Mouse (Mus musculus) CD4-positive, CD25-positive, alpha-beta regulatory T cell, adult 2 months (primary cell): Measurements from ENCODE around the gene Pdcd4.
A peak's percentile ranks its signal among the peaks of the same experiment; 100 is the strongest.

Experiments used
- DNase-seq: peaks from one replicate; pipeline ENCODE4 v3.0.0-alpha.2; 2012; ENCODE audit warnings: low read depth, low spot score

The Pdcd4 gene

DNA sequence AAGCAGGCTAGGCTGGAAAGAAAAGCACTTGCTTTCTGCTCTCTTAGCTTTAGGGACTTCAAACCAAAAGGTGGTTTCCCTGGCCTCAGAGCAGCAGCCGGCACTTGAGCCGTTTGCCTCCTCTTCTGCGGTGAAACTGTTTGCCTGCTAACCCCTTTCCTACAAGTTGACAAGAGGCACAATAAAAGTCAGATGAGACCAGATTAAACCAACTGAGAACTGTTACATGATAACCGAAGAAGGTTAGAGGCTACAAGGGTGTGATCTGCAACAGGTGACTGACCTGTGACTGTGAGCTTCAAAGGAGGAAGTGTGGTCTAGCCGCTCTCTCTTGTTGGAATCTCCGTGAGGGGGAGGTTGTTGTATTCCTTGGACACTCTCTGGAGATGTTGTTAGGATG is 20.5 kb upstream of the Pdcd4 start:
- peak; percentile 48 for DNase-seq

GRCm38 (mm10) chr19:53872994-53873713 is 18.9 kb upstream of the Pdcd4 start:
- DNase-seq = no peak

- DNase-seq = no peak
These were observed 16.8 kb upstream of the Pdcd4 start for GRCm38 (mm10) chr19:53875246-53875645.

GRCm38 (mm10) chr19:53877779-53878178 is 14.3 kb upstream of the Pdcd4 start:
- DNase-seq = no peak

GRCm38 (mm10) chr19:53880460-53880859 is 11.6 kb upstream of the Pdcd4 start:
- no peak for DNase-seq

DNA sequence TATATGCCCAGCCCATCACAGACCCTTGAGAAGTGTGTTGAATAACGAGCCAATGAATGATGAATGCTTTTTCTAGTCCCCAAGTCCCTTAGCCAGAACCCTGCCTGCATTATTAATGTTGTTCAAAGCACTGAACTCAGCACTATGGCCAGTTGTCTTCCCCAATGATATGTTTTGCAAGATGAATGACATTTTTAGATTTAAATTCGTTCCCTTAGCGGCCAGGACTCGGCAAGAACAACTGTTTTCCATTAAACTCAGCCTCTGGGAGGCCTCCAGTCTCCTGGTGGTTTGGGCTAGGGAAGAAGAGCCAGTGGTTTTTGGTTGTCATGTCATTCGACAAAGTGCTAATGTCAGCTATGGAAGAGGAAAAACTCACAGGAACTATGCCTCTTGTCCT is 10.2 kb upstream of the Pdcd4 start:
- no peak for DNase-seq

GRCm38 (mm10) chr19:53885450-53885849 is 6.6 kb upstream of the Pdcd4 start:
- no peak for DNase-seq

DNA sequence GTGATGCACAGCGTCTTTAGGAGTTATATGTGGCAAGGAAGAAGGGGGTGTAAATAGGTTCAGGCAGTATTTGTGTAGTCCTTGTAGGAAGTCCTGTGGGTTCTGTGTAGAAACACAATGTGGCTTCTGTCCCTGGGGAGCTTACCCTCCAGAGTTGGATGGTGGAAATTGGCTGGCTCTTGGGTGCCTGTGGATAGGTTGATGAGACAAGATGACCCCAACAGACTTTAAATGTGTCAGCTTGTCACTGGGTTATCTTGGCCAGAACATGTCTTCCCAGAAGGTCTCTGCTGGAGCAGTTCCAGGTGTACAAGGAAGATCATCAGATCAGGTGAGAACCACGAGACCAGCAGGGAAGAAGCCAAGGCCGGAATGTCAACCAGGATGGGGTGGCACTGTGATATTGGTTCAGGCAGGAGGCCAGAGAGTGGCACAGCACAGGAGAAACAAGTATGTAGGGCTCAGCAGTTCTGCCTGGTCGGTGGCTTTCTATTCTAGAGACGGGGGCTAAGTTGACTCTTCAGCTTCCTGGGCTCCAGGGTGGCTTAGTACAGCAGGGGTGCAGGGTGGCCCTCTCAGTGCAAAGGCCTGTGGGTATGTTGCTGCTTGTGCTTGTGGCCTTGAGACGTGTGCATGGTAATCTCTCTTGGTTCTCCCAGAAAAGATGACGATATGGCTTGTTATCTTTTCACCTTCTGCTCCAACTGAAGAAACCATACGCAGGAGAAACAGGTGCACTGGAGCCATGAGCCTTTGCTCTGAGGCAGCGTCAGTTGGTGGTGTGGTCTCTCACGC is 5.3 kb upstream of the Pdcd4 start:
- DNase-seq = no peak

DNA sequence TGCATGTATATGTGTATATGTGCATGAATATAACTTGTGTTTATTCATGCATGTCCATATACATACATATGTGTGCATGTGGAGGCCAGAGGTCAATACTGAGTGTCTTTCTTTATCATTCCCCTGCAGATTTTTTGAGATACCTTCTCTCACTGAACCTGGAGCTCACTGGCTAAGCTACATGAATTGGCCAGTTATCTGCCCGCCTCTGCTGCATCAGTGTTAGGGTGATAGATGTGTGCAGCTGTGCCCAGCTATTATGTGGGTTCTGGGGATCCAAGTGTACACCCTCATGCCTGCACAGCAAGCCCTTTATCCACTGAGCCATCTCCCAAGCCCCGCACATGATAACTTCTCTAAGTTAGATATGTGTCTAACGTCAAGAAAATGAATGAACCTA is 4.2 kb upstream of the Pdcd4 start:
- no peak for DNase-seq

DNA sequence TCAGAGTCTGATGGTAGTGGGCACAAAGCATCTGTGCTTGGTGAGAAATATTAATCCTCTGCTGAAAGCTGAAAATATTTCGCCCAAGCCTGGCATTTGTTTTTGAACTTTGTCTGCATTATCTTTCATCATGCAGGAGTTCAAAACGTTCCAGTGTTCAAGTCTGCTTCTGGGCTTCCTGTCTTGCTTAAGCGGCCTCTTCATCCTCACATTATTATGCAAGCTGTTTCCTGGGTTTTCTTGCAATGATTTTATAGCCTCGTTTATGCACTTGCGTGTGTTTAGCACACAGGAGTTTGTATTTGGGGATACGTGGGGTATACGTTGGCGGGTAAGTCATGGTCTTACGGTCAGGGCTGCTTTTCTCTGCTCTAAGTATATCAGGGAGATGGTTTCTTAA is 3.7 kb upstream of the Pdcd4 start:
- peak; percentile 55 for DNase-seq

GRCm38 (mm10) chr19:53889555-53889954 is 2.5 kb upstream of the Pdcd4 start:
- peak; percentile 71 for DNase-seq

DNA sequence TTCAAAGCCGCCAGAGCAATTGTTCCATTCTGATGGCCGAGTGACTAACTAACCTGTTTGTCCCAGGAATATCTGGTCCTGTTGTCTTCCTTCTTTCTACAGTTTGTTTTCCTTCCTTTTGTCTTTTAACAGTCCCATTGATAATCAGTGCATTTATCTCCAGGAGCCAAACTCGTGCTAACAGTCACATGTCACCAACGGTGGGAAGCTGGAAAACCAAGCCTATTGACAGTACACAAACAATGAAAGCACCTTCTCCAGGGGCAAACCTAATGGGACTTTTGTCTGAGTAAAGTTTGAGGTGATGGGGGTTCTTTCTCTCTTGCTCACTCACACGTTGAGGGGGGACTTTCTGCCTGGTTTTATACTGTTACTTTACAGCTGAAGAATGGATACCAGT is 1.8 kb upstream of the Pdcd4 start:
- DNase-seq = no peak

- DNase-seq = peak; percentile 86
These were observed 1.2 kb upstream of the Pdcd4 start for GRCm38 (mm10) chr19:53890781-53891251.

DNA sequence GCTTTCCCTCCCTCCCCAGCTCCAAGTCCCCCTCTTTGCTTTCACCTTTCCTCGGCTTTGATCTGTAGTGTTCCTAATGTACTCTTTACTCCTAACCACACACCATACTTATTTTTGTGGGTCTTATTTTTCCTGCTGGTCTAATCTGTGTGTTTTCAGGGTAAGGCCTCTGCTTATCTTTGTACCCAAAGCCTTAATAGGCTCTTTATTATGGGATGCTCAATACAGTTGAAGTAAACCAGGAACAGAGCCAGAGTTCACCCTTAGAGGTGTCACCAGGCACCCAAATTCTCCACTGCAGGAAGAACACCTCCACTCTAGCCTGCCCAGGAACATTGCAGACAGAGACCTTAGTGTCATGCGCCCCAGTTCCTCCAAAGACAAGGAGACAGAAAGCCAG is 462 bp upstream of the Pdcd4 start:
- DNase-seq = no peak

DNA sequence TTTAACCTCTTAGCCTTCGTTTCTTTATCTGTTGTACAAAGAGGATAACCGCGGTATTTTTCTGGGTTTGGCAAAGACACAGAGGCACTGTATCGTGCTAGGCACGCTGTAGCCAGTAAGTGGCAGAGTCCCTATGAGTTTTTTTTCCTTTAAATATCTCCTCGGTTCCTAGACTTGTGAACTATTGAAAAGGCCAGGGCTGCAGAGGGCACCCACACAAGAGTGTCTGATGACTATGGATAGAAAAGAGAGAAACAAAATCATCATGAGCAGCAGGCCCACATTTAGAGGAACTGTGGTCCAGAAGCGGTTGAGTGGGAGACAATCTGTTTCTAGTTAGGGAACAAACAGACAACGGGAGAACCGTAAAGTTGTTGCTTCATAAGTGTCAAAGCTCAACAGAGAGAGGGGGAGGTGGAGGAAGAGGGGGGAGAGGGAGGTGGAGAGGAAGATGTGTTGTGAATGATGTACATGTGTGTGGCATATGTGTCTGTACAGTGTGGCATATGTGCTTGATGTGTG is 868 bp downstream of the Pdcd4 start:
- DNase-seq = peak; percentile 53

- DNase-seq = peak; percentile 77
These were observed 1.7 kb downstream of the Pdcd4 start for GRCm38 (mm10) chr19:53893711-53894171.

- DNase-seq = no peak
These were observed 2.6 kb downstream of the Pdcd4 start for GRCm38 (mm10) chr19:53894538-53895121.

- no peak for DNase-seq
These were observed 6.0 kb downstream of the Pdcd4 start for GRCm38 (mm10) chr19:53898046-53898445.

- DNase-seq = no peak
These were observed 6.5 kb downstream of the Pdcd4 start for GRCm38 (mm10) chr19:53898498-53898897.

GRCm38 (mm10) chr19:53898970-53899900 is 7.2 kb downstream of the Pdcd4 start:
- DNase-seq = peak; percentile 74
